Mouse (Mus musculus) midbrain, embryonic 14.5 days (tissue): ENCODE measurements around the gene Prickle2. TPM values are rescaled to one million over a fixed set of nuclear protein-coding genes. Genes with fewer than 3 reads are reported as not detected.
A peak's percentile ranks its signal among the peaks of the same experiment; 100 is the strongest.

Experiments
- ATAC-seq: fragments of 200-750 bp; cut with Nextera tagmentation; 2 replicates; pipeline ENCODE4 v1.8.0; 2017; ENCODE audit warnings: moderate number of reproducible peaks, moderate library complexity; ENCODE audit not compliant: low FRiP score, low TSS enrichment
- DNase-seq: peaks from one replicate; pipeline ENCODE4 v3.0.0-alpha.2; 2015
- H3K27ac ChIP-seq: fragments of 300-500 bp; sonication (generic); replicated peaks from 2 replicates; pipeline ENCODE4 v1.5.1; 2014; ENCODE audit warnings: mild to moderate bottlenecking, low read depth, low read length, moderate library complexity
- H3K27me3 ChIP-seq: fragments of 300-500 bp; sonication (generic); 2 replicates; pipeline ENCODE4 v1.6.1; 2014; ENCODE audit warnings: low read length, control low read depth, mixed read lengths; ENCODE audit not compliant: control insufficient read depth, insufficient read depth
- H3K36me3 ChIP-seq: fragments of 300-500 bp; sonication (generic); 2 replicates; pipeline ENCODE4 v1.6.1; 2014; ENCODE audit warnings: low read length, control low read depth; ENCODE audit not compliant: control insufficient read depth, insufficient read depth
- H3K4me1 ChIP-seq: fragments of 300-500 bp; sonication (generic); 2 replicates; pipeline ENCODE4 v1.6.1; 2014; ENCODE audit warnings: mild to moderate bottlenecking, antibody characterized with exemption, low read length, control low read depth; ENCODE audit not compliant: control insufficient read depth, insufficient read depth
- H3K4me2 ChIP-seq: fragments of 300-500 bp; sonication (generic); 2 replicates; pipeline ENCODE4 v1.6.1; 2014; ENCODE audit warnings: mild to moderate bottlenecking, low read length, moderate library complexity
- H3K4me3 ChIP-seq: fragments of 300-500 bp; sonication (generic); replicated peaks from 2 replicates; pipeline ENCODE4 v1.5.1; 2014; ENCODE audit warnings: low read depth, low read length
- H3K9ac ChIP-seq: fragments of 300-500 bp; sonication (generic); replicated peaks from 2 replicates; pipeline ENCODE4 v1.6.1; 2014; ENCODE audit warnings: mild to moderate bottlenecking, low read length, moderate library complexity
- H3K9me3 ChIP-seq: fragments of 300-500 bp; sonication (generic); 2 replicates; pipeline ENCODE4 v1.6.1; 2016; ENCODE audit warnings: low read length, control low read depth, mixed read lengths; ENCODE audit not compliant: control insufficient read depth
- WGBS: fragments of 180-500 bp; shearing (Covaris S2); extraction: QIAGEN DNeasy Blood & Tissue Kit; methylation state at CpG from one replicate; pipeline ENCODE4 v1.1.7; 2014; 5-methylcytosine and 5-hydroxymethylcytosine counted together
- polyA plus RNA-seq: library from polyadenylated mRNA; unstranded; fragments of >200 nt; fragmentation: Nextera tagmentation; extraction: Ambion mirVana; gene quantifications from 2 replicates; pipeline ENCODE4 v1.2.1, GENCODE M21; 2014

Prickle2 gene
- polyA plus RNA-seq, 1 experiment from 2014 or later = 18.0 TPM

- H3K36me3 ChIP-seq = no peaks in the 10 kb centered on the region
- no peak overlapping the region for H3K9ac ChIP-seq
- peak; percentile 12 for DNase-seq
- no peak overlapping the region for H3K4me2 ChIP-seq
- no peak for ATAC-seq
- H3K4me3 ChIP-seq = no peak overlapping the region
- no peak overlapping the region for H3K27ac ChIP-seq
- 74% methylated on average over 6 of the region's 6 CpGs for WGBS
- no peaks in the 10 kb centered on the region for H3K9me3 ChIP-seq
- H3K4me1 ChIP-seq = peaks cover 5% of the 10 kb centered on the region
- H3K27me3 ChIP-seq = no peaks in the 10 kb centered on the region
Observed at GRCm38 (mm10) chr6:92532331-92532730, 173.6 kb downstream of the Prickle2 start.

GRCm38 (mm10) chr6:92526212-92526611 lies 179.7 kb downstream of the Prickle2 start:
- DNase-seq (no peak), ATAC-seq (no peak)
- no peak overlapping the region for H3K9ac ChIP-seq
- no peaks in the 10 kb centered on the region for H3K27me3 ChIP-seq
- H3K9me3 ChIP-seq = no peaks in the 10 kb centered on the region
- H3K4me1 ChIP-seq = no peaks in the 10 kb centered on the region
- H3K4me2 ChIP-seq = no peak overlapping the region
- H3K4me3 ChIP-seq = no peak overlapping the region
- no peak overlapping the region for H3K27ac ChIP-seq
- H3K36me3 ChIP-seq = no peaks in the 10 kb centered on the region
- 81% methylated on average over 3 of the region's 3 CpGs for WGBS

DNA sequence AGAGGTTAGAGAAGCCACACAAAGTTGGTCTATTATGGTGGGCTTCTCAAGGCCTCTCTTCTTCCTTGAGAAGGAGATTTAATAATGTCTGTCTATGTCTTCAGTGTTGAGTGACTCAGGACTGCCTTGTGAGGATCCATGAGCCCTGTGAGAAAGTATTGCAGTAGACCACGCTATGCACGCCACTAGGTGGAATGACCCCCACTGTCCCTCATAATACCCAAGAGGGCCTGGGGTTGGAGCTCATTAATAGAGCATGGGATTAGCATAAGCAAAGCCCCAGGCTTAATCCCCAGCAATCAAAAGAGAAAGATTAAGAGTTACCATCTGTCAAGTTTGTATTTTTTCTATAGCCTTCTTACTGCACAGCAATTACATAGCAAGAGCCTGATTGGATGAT lies 180.3 kb downstream of the Prickle2 start:
- no peak; the same call in 1 of the 2 replicates for ATAC-seq
- peak; percentile 46 for DNase-seq
- no peaks in the 10 kb centered on the region for H3K9me3 ChIP-seq
- 19% methylated on average over 2 of the region's 2 CpGs for WGBS
- no peak overlapping the region for H3K9ac ChIP-seq
- no peak overlapping the region for H3K4me3 ChIP-seq
- 0 out of 2 replicates have a peak, but pooled peaks cover under 1% of the 10 kb centered on the region for H3K4me1 ChIP-seq
- no peaks in the 10 kb centered on the region for H3K36me3 ChIP-seq
- H3K4me2 ChIP-seq = no peak overlapping the region
- no peak overlapping the region for H3K27ac ChIP-seq
- H3K27me3 ChIP-seq = no peaks in the 10 kb centered on the region

GRCm38 (mm10) chr6:92521526-92522075 lies 184.4 kb downstream of the Prickle2 start:
- Histone ChIP-seq H3K4me2 (no peak overlapping the region), H3K4me3 (no peak overlapping the region), H3K4me1 (0 out of 2 replicates have a peak, but pooled peaks cover 3% of the 10 kb centered on the region), H3K36me3 (no peaks in the 10 kb centered on the region), H3K9ac (no peak overlapping the region), H3K27me3 (no peaks in the 10 kb centered on the region), H3K27ac (no peak overlapping the region), H3K9me3 (no peaks in the 10 kb centered on the region)
- 72% methylated on average over 7 of the region's 7 CpGs for WGBS
- DNase-seq = peak; percentile 61
- ATAC-seq = no peak

DNA sequence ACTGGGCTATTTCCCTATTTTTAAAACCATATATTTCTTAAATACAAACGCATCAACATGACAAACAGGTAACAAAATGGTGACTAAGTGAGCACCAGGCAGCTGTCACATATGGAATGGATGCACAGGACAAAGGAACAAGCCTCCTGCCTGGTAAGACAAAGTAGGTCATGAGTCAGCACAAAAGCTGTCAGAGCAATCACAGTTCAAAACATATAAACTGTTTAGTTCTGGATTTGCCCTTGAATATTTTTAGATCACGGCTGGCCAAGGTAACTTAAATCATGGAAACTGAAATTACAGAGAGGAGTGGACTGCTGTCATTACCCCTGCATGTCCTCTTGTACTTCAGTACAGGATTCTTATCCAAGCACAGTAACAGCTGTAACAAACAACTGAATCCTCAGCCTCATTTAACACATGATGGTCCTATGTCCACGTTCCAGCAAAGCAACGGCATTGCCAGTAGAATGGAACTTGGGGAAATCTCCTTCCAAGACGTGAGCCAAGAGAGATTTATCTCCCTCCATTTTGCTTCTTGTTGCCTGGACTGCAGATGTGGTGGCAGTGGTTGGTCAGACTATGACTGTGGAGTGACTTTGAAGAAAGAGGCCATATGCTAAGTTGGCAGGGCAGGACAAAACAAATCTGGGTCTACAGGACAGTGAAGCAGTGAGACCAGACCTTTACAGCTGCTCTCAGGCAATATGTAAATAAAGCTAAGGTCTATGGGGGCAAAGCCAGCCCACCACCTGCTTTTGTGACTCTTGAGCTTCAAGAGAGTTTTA lies 185.7 kb downstream of the Prickle2 start:
- no peak overlapping the region for H3K4me3 ChIP-seq
- H3K4me1 ChIP-seq = 0 out of 2 replicates have a peak, but pooled peaks cover 3% of the 10 kb centered on the region
- H3K27me3 ChIP-seq = no peaks in the 10 kb centered on the region
- no peak for DNase-seq
- ATAC-seq = no peak
- H3K4me2 ChIP-seq = no peak overlapping the region
- no peaks in the 10 kb centered on the region for H3K9me3 ChIP-seq
- 73% methylated on average over 5 of the region's 5 CpGs for WGBS
- no peaks in the 10 kb centered on the region for H3K36me3 ChIP-seq
- H3K27ac ChIP-seq = no peak overlapping the region
- no peak overlapping the region for H3K9ac ChIP-seq

DNA sequence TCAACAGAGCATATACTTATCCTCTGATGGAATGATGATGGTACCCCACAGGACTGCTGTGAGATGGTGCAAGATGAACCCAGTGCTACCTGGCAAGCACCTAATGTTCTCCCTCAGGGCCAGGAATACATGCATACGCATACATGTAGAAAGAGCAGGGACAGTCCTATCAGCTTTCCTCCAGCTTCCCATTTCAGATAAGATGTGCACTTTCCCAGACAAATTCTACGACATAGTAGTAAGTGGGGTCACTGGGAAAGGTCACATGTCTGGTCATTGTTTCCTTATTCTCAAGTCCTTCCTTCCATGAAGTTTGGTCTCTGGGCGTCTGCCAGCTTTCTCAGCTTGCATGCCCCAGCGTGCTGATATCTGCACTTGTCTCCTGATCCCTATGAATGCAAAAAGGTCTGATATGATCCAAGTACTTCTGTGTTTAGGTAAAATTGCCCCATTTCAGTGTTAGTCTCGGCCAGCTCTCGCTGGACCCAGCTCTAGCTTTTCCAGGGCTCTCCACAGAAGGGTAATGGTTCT lies 187.5 kb downstream of the Prickle2 start:
- Histone ChIP-seq H3K27me3 (no peaks in the 10 kb centered on the region), H3K27ac (no peak overlapping the region), H3K36me3 (no peaks in the 10 kb centered on the region), H3K4me3 (no peak overlapping the region), H3K9ac (no peak overlapping the region), H3K4me2 (no peak overlapping the region), H3K4me1 (0 out of 2 replicates have a peak, but pooled peaks cover 3% of the 10 kb centered on the region), H3K9me3 (no peaks in the 10 kb centered on the region)
- DNase-seq = no peak
- WGBS = 86% methylated on average over 6 of the region's 6 CpGs
- no peak for ATAC-seq

DNA sequence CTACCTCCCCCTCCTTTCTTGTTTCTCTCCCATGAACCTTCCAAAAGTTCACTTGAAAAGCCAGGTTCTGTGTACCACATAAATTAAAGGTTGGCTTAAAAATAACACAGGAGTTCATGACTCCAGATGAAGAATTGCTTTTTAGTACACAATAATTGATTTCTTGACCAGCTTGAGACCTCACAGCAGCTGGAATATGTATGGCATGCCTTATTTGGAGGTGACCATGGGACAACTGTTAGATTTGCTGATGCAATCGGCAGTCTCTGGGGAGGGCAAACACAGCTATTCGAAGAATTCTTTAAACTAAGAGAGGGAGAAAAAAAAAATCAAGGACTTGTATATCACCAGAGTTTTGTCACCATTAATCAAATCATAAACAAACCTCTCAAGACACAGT lies 189.0 kb downstream of the Prickle2 start:
- Histone ChIP-seq H3K9me3 (no peaks in the 10 kb centered on the region), H3K27ac (no peak overlapping the region), H3K9ac (no peak overlapping the region), H3K36me3 (no peaks in the 10 kb centered on the region), H3K4me3 (no peak overlapping the region), H3K4me2 (no peak overlapping the region), H3K27me3 (no peaks in the 10 kb centered on the region), H3K4me1 (0 out of 2 replicates have a peak, but pooled peaks cover 3% of the 10 kb centered on the region)
- ATAC-seq (no peak), DNase-seq (no peak)
- WGBS = 83% methylated on average over 2 of the region's 2 CpGs

DNA sequence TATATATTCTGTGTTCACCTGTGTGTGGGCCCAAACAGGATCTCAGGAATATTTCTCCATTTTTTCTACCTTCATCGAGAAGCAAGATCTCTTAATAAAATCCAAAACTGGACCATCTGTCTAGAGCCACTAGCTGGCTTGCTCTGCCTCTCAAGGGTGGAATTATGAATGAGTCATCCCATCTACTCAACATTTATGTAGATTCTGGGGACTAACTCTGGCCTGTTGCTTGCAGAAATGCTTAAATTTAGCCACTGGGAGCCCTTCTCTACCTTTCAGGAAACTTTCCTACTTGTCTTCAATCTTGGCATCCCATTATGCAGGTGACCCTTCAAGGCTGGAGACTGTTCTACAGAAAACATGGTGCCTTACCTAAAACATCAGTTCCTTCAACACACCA lies 194.0 kb downstream of the Prickle2 start:
- DNase-seq = no peak
- Histone ChIP-seq H3K27me3 (no peaks in the 10 kb centered on the region), H3K27ac (no peak overlapping the region), H3K36me3 (no peaks in the 10 kb centered on the region), H3K4me3 (no peak overlapping the region), H3K4me2 (no peak overlapping the region), H3K9ac (no peak overlapping the region), H3K9me3 (no peaks in the 10 kb centered on the region), H3K4me1 (no peaks in the 10 kb centered on the region)
- no peak for ATAC-seq
- 90% methylated on average over 1 of the region's 1 CpGs for WGBS

DNA sequence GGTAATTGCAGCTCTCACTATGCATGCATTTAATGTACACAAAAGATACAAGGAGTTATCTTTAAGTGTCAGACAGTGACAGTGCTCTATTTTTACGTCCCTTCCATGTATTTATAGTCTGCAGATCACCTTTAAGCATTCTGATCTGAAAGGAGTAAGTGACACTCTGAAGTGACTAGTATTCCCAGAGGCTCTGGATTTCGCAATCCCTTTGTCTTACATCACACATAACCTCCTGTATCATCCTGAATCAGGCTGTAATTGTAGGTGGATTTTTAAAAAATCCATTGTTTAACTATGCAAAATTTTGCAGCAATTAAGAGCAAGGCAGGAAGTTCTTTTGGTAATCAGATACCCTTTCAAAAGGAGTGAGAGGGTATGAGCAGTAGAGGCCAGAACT lies 196.2 kb downstream of the Prickle2 start:
- no peaks in the 10 kb centered on the region for H3K36me3 ChIP-seq
- H3K4me1 ChIP-seq = no peaks in the 10 kb centered on the region
- H3K27ac ChIP-seq = no peak overlapping the region
- ATAC-seq (no peak), DNase-seq (no peak)
- H3K27me3 ChIP-seq = no peaks in the 10 kb centered on the region
- no peaks in the 10 kb centered on the region for H3K9me3 ChIP-seq
- H3K9ac ChIP-seq = no peak overlapping the region
- 68% methylated on average over 2 of the region's 2 CpGs for WGBS
- no peak overlapping the region for H3K4me3 ChIP-seq
- H3K4me2 ChIP-seq = no peak overlapping the region
